Mouse (Mus musculus) embryonic facial prominence, embryonic 11.5 days (tissue): ENCODE data around the gene Sertad2. TPM values are rescaled to one million over a fixed set of nuclear protein-coding genes. Genes with fewer than 3 reads are reported as not detected.

ENCODE experiments used
- ATAC-seq: fragments of 200-750 bp; cut with Nextera tagmentation; replicated peaks from 2 replicates; pipeline ENCODE4 v1.8.0; 2017; ENCODE audit warnings: low read depth; ENCODE audit not compliant: insufficient number of reproducible peaks, low FRiP score, low TSS enrichment
- DNase-seq: peaks from one replicate; pipeline ENCODE4 v3.0.0-alpha.2; 2015; ENCODE audit warnings: low spot score
- H3K27ac ChIP-seq: fragments of 300-500 bp; sonication (generic); replicated peaks from 2 replicates; pipeline ENCODE4 v1.5.1; 2014; ENCODE audit warnings: mild to moderate bottlenecking, low read depth, low read length, control low read depth
- H3K27me3 ChIP-seq: fragments of 300-500 bp; sonication (generic); 2 replicates; pipeline ENCODE4 v1.6.1; 2014; ENCODE audit warnings: mild to moderate bottlenecking, low read length, moderate library complexity, mixed read lengths; ENCODE audit not compliant: control insufficient read depth, insufficient read depth
- H3K36me3 ChIP-seq: fragments of 300-500 bp; sonication (generic); replicated peaks from 2 replicates; pipeline ENCODE4 v1.6.1; 2014; ENCODE audit warnings: low read depth, mild to moderate bottlenecking, low read length, moderate library complexity, mixed read lengths; ENCODE audit not compliant: control insufficient read depth, insufficient read depth
- H3K4me1 ChIP-seq: fragments of 300-500 bp; sonication (generic); 2 replicates; pipeline ENCODE4 v1.6.1; 2014; ENCODE audit warnings: low read length, mixed read lengths; ENCODE audit not compliant: control insufficient read depth, insufficient read depth
- H3K4me2 ChIP-seq: fragments of 300-500 bp; sonication (generic); 2 replicates; pipeline ENCODE4 v1.6.1; 2014; ENCODE audit warnings: low read depth, mild to moderate bottlenecking, control low read depth, low read length, moderate library complexity
- H3K4me3 ChIP-seq: fragments of 300-500 bp; sonication (generic); 2 replicates; pipeline ENCODE4 v1.5.1; 2014; ENCODE audit warnings: low read depth, low read length, control low read depth
- H3K9ac ChIP-seq: fragments of 300-500 bp; sonication (generic); replicated peaks from 2 replicates; pipeline ENCODE4 v1.6.1; 2014; ENCODE audit warnings: mild to moderate bottlenecking, control low read depth, low read length
- H3K9me3 ChIP-seq: fragments of 300-500 bp; sonication (generic); replicated peaks from 2 replicates; pipeline ENCODE4 v1.6.1; 2016; ENCODE audit warnings: mild to moderate bottlenecking, low read length, inconsistent platforms, mixed read lengths; ENCODE audit not compliant: control insufficient read depth
- WGBS: fragments of 180-500 bp; shearing (Covaris S2); extraction: QIAGEN DNeasy Blood & Tissue Kit; methylation state at CpG from one replicate; pipeline ENCODE4 v1.1.7; 2014; 5-methylcytosine and 5-hydroxymethylcytosine counted together
- polyA plus RNA-seq: library from polyadenylated mRNA; unstranded; fragments of >200 nt; fragmentation: Nextera tagmentation; extraction: Ambion mirVana; gene quantifications from 2 replicates; pipeline ENCODE4 v1.2.1, GENCODE M21; 2014

The Sertad2 gene
- polyA plus RNA-seq, 1 experiment from 2014 or later = 15.5 TPM

DNA sequence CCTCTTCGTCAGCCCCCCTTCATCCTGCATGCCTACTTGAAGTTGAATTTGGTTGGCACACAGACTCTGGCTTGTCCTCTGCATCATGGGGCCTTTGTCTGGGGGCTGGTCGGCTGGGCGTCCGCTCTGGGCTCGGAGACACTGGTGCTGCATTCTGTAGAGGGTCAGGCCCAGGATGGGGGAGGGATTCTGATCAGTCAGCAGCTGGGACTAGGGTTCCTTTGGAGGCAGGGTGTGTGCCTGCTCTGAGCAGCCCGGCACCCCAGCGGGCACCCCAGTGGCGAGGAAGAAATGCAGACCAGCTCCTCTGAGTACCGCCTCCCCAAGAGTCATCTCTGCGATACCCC is 113.6 kb downstream of the Sertad2 start:
- 12% methylated on average over 10 of the region's 10 CpGs for WGBS
- H3K27me3 ChIP-seq = no peaks in the 10 kb centered on the region
- DNase-seq = peak; percentile 46
- no peaks in the 10 kb centered on the region for H3K36me3 ChIP-seq
- peak overlapping the region; percentile 82 for H3K27ac ChIP-seq
- H3K4me3 ChIP-seq = peak overlapping the region; percentile 8; the same call in 1 of the 2 replicates
- peak overlapping the region; percentile 29 for H3K4me2 ChIP-seq
- no peak; the same call in 1 of the 2 replicates for ATAC-seq
- H3K4me1 ChIP-seq = peaks cover 12% of the 10 kb centered on the region
- H3K9ac ChIP-seq = peak overlapping the region; percentile 54
- no peaks in the 10 kb centered on the region for H3K9me3 ChIP-seq

- WGBS = 89% methylated on average over 3 of the region's 3 CpGs
- DNase-seq = no peak
Measured at GRCm38 (mm10) chr11:20659094-20659493, 116.0 kb downstream of the Sertad2 start.

DNA sequence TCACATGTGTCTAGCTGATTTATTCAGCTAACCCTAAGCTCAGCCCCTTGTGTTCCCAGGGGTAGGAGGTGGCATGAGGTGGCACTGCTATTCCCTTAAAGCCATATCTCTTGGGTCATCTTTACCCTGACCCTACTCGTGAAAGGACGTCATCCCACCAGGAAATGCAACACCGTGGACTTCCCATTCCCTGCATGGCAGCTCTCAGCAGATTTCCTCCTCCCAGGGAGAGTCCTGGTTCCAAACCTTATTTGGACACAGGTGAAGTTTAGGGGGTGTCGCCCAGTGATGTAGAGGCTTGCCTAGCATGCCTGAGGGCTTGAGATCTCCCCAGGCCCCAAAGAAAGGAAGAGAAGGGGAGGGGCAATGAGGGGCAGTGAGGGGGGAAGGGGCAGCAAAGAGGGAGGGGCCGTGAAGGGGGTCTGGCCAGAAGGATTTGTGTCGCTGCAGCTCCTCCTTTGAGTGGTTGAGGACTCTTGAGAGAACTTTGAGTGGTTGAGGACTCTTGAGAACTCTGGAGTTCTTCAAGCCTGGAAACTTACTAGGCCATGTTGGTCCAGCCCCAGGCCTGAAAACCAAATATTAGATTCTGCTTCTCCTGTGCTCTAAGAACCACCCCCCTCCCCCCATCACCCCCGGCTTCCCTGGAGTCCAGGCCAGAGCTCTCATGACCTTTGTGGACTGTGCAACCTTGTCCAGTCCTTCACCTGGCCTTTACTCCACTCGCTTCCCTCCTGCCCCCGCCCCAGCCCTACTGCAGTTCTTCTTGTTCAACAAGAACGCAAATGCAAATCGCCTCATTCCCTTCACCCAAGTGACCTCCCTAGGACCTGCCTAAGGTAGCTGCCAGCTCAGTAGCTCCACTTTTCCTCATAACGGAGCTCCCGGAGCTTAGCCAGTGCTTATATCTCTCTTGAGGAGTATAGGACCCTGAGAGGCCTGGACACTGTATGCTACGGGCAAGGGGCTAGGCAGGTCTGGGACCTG is 117.4 kb downstream of the Sertad2 start:
- H3K9ac ChIP-seq = no peak overlapping the region
- no peaks in the 10 kb centered on the region for H3K27me3 ChIP-seq
- 80% methylated on average over 14 of the region's 14 CpGs for WGBS
- H3K36me3 ChIP-seq = no peaks in the 10 kb centered on the region
- H3K4me3 ChIP-seq = no peak overlapping the region
- ATAC-seq (no peak), DNase-seq (no peak)
- no peak overlapping the region for H3K27ac ChIP-seq
- H3K9me3 ChIP-seq = no peaks in the 10 kb centered on the region
- H3K4me2 ChIP-seq = no peak overlapping the region
- peaks cover 12% of the 10 kb centered on the region for H3K4me1 ChIP-seq

More at GRCm38 (mm10) chr11:20659094-20659493, 116.0 kb downstream of the Sertad2 start:
- Histone ChIP-seq H3K27ac (no peak overlapping the region), H3K4me3 (no peak overlapping the region), H3K27me3 (no peaks in the 10 kb centered on the region), H3K36me3 (no peaks in the 10 kb centered on the region), H3K9ac (no peak overlapping the region), H3K4me2 (no peak overlapping the region), H3K9me3 (no peaks in the 10 kb centered on the region), H3K4me1 (peaks cover 12% of the 10 kb centered on the region)
- ATAC-seq = no peak

- Histone ChIP-seq H3K9me3 (no peaks in the 10 kb centered on the region), H3K4me1 (peaks cover 3% of the 10 kb centered on the region), H3K27me3 (no peaks in the 10 kb centered on the region), H3K27ac (no peak overlapping the region), H3K4me2 (no peak overlapping the region), H3K36me3 (no peaks in the 10 kb centered on the region), H3K4me3 (no peak overlapping the region), H3K9ac (no peak overlapping the region)
- DNase-seq (peak; percentile 45), ATAC-seq (no peak)
- WGBS = 34% methylated on average over 4 of the region's 4 CpGs
Measured at GRCm38 (mm10) chr11:20661652-20662051, 118.6 kb downstream of the Sertad2 start.

DNA sequence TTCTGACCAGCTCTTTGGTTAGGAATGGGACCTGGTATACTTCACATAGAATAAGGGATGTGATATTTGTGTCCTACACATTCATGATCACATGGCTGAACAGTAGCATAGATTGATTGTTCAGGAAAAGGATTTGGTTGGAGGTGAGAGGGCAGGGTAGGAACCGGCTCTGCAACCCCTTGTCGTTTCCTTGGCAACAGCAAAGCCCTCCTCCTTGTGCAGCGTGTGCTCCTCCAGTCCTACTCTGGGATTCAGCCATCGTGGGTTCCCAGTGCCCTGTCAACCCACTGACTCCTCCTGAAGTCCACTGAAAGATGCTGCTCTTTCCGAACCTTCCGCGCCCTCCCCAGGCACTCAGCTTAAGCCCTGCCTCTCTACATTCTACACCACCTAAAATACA is 119.8 kb downstream of the Sertad2 start:
- ATAC-seq (peak; percentile 16; the same call in 1 of the 2 replicates), DNase-seq (no peak)
- Histone ChIP-seq H3K27me3 (no peaks in the 10 kb centered on the region), H3K4me1 (no peaks in the 10 kb centered on the region), H3K9ac (no peak overlapping the region), H3K27ac (no peak overlapping the region), H3K9me3 (no peaks in the 10 kb centered on the region), H3K4me2 (no peak overlapping the region), H3K4me3 (no peak overlapping the region), H3K36me3 (no peaks in the 10 kb centered on the region)
- WGBS = 65% methylated on average over 7 of the region's 7 CpGs

DNA sequence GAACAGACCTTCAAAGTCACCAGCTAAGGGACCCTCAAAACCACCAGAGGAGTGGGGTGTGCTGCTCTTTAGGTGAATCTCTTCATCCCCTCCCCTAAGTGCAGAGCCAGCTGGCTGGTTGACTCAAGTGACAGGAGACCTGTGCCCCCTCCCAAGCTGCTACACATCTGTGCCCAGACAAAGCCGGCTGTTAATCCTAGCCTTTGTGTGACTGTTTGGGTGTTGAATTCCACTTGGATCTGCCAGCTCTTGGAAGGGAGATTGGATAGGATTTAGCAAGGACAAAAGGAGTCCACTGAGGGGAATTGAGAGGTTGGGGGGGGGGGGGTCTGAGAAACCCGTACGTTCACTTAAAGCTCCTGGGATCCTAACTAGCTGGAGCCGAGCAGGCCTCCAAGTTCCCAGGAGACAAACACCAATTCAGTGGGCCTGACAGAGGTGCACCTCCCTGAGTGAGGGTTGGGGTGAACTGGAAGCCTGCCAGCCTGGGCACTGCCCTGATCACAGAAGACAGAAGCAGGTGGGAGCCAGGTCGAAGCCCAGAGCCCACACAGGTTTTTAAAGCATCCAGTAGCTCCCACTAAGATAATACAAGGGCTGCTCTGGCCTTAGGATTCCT is 120.6 kb downstream of the Sertad2 start:
- ATAC-seq = 0 out of 2 replicates have a peak, but pooled peaks have one; percentile 25
- Histone ChIP-seq H3K4me2 (no peak overlapping the region), H3K27ac (no peak overlapping the region), H3K27me3 (no peaks in the 10 kb centered on the region), H3K36me3 (no peaks in the 10 kb centered on the region), H3K4me3 (no peak overlapping the region), H3K4me1 (no peaks in the 10 kb centered on the region), H3K9me3 (no peaks in the 10 kb centered on the region), H3K9ac (no peak overlapping the region)
- peak; percentile 53 for DNase-seq
- WGBS = 28% methylated on average over 5 of the region's 5 CpGs

DNA sequence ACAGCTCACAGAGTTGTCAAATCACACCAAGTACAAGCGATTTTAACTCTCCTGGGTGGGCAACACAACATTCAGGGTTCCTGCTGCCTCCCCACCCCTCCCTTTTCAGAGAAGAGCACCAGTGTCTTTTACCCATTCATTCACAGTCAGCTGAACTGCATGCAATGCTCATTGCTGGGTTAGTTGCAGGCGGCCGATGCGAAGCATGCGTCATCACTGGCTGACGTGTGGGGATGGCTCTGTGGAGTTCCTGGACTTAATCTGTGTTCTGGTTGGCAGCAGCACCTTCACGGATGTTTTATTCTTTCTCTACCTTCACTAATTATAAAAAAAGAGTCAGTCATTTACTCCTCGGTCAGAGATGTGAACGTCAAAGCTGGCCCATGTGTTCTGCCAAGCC is 121.8 kb downstream of the Sertad2 start:
- DNase-seq = no peak
- 72% methylated on average over 9 of the region's 9 CpGs for WGBS
- Histone ChIP-seq H3K9me3 (no peaks in the 10 kb centered on the region), H3K36me3 (no peaks in the 10 kb centered on the region), H3K4me1 (no peaks in the 10 kb centered on the region), H3K27me3 (no peaks in the 10 kb centered on the region), H3K4me3 (no peak overlapping the region), H3K27ac (no peak overlapping the region), H3K9ac (no peak overlapping the region), H3K4me2 (no peak overlapping the region)
- ATAC-seq = no peak
